Mouse (Mus musculus) MEL-GATA-1-ER (cell line): ENCODE measurements around the gene Hspa2.

Source experiments
- DNase-seq: peaks from one replicate; pipeline ENCODE4 v3.0.0-alpha.2; 2012; ENCODE audit warnings: low read depth; ENCODE audit errors: extremely low read depth

The Hspa2 gene

DNA sequence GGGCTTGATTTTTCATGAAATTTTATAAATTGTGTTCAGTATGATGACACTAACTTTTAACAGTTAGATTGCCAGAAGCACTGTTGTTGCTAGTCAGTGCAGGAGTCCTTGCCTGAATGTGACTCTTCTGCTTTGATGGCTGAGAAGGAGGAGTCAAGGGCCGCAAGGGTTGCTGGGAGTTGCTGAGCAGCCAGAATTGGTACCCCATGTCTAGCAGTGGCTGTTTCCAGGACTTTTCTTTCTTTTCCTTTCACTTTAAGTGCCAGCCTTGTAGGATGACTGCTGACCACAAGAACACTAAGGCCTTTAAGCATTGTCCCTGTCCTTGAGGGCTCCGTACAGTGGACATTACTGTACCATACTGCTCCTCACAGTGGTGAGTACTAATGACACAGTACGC is 26.2 kb upstream of the Hspa2 start:
- no peak for DNase-seq

DNA sequence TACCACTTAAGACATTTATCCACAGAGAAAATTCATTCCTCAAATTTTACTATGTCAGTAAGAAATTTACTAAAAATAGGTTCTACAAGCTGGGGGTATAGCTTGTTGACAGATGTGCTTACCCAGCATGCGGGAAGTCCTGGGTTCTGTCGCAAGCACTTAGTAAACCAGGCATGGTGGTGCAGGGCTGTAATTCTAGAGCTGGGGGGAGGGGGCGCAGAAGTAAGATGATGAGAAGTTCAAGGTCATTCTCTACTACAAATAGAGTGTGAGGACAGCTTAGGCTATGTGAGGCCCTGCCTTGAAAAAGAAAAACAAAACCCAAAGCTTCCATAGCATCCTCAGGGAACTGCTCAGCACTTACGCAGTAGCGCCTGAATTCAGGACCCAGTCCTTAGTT is 25.4 kb upstream of the Hspa2 start:
- DNase-seq = no peak

DNA sequence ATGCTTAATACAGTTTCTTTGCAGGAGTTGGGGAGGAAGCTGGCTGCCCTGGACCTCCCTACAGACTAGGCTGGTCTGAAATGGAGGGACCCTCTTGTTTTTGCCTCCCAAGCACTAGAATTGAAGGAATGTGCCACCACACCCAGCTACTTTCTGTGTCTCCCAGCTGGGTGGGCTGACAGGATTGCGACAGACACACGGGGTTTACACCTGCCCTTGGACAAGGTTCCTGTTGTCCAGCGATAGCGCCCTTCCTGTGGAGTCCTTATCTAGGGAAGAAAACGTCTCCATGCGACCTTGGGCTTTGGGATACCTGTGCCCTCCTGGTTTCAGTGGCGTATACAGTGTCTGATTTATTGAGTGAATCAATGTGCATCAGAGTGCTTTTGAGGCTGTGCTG is 23.8 kb upstream of the Hspa2 start:
- DNase-seq = no peak

DNA sequence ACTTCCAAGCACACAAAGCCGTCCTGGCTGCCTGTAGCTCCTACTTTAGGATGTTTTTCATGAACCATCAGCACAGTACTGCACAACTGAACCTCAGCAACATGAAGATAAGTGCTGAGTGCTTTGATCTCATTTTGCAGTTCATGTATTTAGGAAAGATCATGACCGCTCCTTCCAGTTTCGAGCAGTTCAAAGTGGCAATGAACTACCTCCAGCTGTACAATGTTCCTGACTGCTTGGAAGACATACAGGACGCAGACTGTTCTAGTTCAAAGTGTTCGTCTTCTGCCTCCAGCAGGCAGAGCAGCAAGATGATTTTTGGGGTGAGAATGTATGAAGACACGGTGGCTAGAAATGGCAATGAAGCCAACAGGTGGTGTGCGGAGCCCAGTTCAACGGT is 18.6 kb upstream of the Hspa2 start:
- DNase-seq = no peak

GRCm38 (mm10) chr12:76388794-76389193 is 15.2 kb upstream of the Hspa2 start:
- DNase-seq = no peak

- DNase-seq = peak; percentile 46
Observed at GRCm38 (mm10) chr12:76391595-76392271, 12.2 kb upstream of the Hspa2 start.

DNA sequence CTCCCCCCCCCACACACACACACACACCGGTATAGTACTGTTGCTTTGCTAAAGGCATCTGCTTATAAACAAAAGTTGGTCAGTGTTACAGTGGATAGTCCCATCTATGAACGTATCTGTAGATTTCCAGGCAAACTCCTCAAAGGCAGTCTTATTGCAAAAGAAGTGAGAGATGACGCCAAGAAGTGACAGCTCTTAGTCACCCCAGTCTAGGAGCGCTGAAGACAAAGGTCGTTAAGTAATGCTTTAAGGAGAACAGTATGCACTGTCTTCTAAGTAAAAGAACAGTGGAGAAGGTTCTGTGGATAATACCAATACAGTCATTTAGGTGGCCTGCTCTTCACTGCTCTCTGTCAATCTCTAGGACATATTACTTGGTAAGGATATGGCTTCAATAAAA is 11.0 kb upstream of the Hspa2 start:
- DNase-seq = no peak

GRCm38 (mm10) chr12:76397281-76397680 is 6.7 kb upstream of the Hspa2 start:
- DNase-seq = no peak

DNA sequence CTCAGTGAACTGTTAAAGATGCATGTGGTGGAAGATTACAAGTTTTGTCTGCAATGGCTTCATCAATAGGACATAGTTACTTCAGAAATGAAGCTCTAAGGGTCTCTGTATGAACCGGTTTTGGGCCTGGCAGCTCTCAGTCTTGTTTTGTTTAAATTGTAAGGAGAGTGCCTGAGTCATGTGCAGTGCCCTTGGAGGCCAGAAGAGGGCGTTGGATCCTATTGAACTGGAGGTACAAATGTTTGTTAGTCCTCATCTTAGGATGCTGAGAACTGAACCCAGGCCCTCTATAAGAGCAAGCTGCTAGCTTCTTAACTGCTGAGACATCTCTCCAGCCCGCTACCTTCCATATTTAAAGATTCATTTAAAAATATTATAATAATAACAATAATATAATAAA is 2.3 kb upstream of the Hspa2 start:
- peak; percentile 18 for DNase-seq

DNA sequence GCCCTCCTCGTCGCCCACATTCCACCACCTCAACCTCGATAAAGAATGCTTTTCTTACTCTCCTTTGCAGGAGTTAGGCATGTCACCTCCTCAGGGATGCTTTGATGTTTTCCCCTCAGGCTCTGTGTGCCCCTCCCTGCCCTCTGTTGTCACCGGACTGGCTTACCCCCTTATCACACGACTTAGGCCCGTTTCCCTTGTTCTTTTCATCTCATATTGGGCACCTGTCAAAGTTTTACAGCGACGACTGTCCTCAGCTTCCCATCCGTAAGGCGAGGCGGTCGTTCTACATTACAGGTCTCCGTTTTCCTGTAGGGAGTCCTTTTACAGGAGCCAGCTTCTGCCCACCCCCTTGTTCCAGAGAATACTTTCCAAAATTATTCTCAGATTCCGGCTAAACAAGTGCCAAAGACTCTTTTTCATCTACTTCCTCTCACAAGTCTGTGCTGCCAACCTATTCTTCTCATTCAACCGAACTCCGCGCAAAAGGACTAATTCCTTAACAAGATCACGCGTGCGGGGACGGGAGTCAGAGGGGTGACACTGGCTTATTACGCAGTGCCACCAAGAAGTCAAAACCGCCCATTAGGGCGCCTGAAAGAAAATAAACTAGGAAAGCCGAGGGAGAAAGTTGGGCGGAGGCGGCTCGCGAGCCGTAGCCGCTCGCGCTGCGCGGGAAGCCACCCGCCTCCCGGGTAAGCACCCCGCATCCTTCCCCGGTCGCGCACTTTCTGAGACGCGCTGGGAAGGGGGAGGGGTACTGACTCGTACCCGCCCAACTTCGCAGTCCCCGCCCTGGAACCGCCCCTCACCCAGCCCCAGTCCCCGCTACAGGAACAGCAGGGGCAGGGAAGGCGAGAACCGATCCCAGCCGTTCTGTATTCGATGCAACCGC is 738 bp upstream of the Hspa2 start:
- DNase-seq = peak; percentile 58

DNA sequence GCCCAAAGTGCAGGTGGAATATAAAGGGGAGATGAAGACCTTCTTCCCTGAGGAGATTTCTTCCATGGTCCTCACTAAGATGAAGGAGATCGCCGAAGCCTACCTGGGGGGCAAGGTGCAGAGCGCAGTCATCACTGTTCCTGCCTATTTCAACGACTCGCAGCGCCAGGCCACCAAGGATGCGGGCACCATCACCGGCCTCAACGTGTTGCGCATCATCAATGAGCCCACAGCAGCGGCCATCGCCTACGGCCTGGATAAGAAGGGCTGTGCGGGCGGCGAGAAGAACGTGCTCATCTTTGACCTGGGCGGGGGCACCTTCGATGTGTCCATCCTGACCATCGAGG is 833 bp downstream of the Hspa2 start:
- DNase-seq = no peak

DNA sequence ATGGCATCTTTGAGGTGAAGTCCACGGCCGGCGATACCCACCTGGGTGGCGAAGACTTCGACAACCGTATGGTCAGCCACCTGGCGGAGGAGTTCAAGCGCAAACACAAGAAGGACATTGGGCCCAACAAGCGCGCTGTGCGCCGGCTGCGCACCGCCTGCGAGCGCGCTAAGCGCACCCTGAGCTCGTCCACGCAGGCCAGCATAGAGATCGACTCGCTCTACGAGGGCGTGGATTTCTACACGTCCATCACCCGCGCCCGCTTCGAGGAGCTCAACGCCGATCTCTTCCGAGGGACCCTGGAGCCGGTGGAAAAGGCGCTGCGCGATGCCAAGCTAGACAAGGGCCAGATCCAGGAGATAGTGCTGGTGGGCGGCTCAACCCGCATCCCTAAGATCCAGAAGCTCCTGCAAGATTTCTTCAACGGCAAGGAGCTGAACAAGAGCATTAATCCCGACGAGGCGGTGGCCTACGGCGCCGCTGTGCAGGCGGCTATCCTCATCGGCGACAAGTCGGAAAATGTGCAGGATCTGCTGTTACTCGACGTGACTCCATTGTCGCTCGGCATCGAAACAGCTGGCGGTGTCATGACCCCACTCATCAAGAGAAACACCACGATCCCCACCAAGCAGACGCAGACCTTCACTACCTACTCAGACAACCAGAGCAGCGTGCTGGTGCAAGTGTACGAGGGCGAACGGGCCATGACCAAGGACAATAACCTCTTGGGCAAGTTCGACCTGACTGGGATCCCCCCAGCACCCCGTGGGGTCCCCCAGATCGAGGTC is 1.4 kb downstream of the Hspa2 start:
- no peak for DNase-seq

DNA sequence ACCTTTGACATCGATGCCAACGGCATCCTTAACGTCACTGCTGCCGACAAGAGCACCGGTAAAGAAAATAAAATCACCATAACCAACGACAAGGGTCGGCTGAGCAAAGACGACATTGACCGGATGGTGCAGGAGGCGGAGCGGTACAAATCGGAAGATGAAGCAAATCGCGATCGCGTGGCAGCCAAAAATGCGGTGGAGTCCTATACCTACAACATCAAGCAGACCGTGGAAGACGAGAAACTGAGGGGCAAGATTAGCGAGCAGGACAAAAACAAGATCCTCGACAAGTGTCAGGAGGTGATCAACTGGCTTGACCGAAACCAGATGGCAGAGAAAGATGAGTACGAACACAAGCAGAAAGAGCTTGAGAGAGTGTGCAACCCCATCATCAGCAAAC is 2.0 kb downstream of the Hspa2 start:
- no peak for DNase-seq

GRCm38 (mm10) chr12:76407184-76407583 is 3.2 kb downstream of the Hspa2 start:
- no peak for DNase-seq

DNA sequence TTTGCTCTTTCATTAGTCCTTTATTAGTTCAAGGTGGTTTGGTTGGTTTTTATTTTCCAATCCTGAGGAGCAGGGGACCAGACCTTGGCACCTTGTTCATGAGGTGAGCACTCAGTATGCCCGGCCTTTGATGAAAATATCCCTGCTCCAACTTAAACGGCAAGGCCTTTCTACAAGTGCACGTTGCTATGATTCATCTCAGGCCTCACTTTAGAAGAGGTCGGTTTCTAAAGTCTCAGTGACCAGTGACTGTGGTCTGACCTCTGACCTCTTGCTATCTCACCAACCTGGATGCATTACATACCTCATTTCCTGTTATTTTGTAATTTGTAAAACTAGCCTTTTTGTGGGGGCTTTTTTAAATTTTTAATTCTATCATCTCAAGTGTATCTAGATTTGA is 5.2 kb downstream of the Hspa2 start:
- DNase-seq = no peak

- peak; percentile 36 for DNase-seq
Observed at GRCm38 (mm10) chr12:76415383-76416010, 11.5 kb downstream of the Hspa2 start.

- no peak for DNase-seq
Observed at GRCm38 (mm10) chr12:76417433-76417854, 13.5 kb downstream of the Hspa2 start, which contains the start of gene Ppp1r36. TSS of gene Ppp1r36 (plus strand) at chr12:76417538.

DNA sequence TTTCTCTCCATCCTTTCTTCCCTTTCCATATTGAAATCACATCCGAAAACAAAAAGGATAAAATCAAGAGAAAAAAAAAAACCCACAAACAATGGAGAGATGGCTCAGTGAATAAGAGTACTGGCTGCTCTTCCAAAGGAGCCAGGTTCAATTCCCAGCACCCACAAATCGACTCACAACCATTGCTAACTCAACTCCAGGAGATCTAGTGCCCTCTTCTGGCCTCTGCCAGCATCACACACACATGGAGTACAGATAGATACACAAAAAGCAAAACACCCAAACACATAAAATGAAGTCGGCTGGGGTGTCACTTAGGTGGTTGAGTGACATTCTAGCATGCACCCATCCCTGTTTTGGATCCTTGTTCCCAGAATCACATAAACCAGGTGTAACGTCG is 14.4 kb downstream of the Hspa2 start:
- no peak for DNase-seq

- no peak for DNase-seq
Observed at GRCm38 (mm10) chr12:76425256-76425655, 21.3 kb downstream of the Hspa2 start.

DNA sequence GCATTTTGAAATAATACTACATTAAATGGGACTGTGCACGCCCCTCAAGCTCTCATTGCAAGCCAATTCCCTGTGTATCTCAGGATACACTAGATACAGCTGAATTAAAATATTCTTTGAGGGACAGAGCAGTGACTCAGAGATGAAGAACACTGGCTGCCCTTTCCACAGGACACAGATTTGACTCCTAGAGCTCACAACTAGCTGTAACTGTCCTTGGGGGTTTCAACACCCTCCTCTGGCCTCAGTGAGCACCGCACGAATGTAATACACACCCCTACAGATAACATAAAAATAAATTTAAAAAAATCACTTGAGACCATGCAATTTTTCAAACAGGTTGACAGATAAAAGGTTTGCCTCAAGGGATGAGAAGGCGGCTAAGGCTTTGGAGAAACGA is 23.6 kb downstream of the Hspa2 start:
- DNase-seq = no peak

GRCm38 (mm10) chr12:76430879-76431406 is 27.0 kb downstream of the Hspa2 start:
- DNase-seq = no peak
